Mouse (Mus musculus) bone marrow macrophage, adult 2 months (primary cell): Measurements from ENCODE around the gene Wfdc15a.

Experiments
- CTCF ChIP-seq: IDR thresholded peaks from 2 replicates; pipeline ENCODE4 v1.5.1; 2012; ENCODE audit warnings: low read depth, mild to moderate bottlenecking, low read length, moderate library complexity
- POLR2A ChIP-seq: IDR thresholded peaks from 2 replicates; pipeline ENCODE4 v1.6.1; 2012; ENCODE audit warnings: mild to moderate bottlenecking, low read depth, low read length, borderline replicate concordance

GRCm38 (mm10) chr2:164170326-164170725 is 29.6 kb downstream of the Wfdc15a start:
- TF ChIP-seq POLR2A (no peak), CTCF (no peak)
